Mouse (Mus musculus) CH12.LX (cell line): ENCODE measurements around the gene 4930402F06Rik. TPM values are rescaled to one million over a fixed set of nuclear protein-coding genes. Genes with fewer than 3 reads are reported as not detected.

ENCODE experiments used
- DNase-seq: peaks from one replicate; pipeline ENCODE4 v3.0.0-alpha.2; 2013; ENCODE audit errors: extremely low read depth
- H3K27ac ChIP-seq: 2 replicates; pipeline ENCODE4 v1.5.1; 2012; ENCODE audit warnings: low read depth, mild to moderate bottlenecking, control low read depth, moderate library complexity; ENCODE audit not compliant: insufficient read depth
- H3K27me3 ChIP-seq: replicated peaks from 2 replicates; pipeline ENCODE3; 2012; ENCODE audit warnings: inconsistent platforms
- H3K36me3 ChIP-seq, 2 experiments: replicated peaks in 1 of 2; 2 replicates each; pipeline versions ENCODE3 to v1.6.1; 2012; ENCODE audit warnings: inconsistent platforms in 1 of 2, low read length in 1 of 2, mild to moderate bottlenecking in 1 of 2, mixed read lengths in 1 of 2, moderate library complexity in 1 of 2; ENCODE audit not compliant: control insufficient read depth in 1 of 2, insufficient read depth in 1 of 2
- H3K4me1 ChIP-seq, 2 experiments: 2 replicates each; pipeline ENCODE4 v1.6.1; 2012; ENCODE audit warnings: inconsistent platforms in 1 of 2, moderate library complexity in 1 of 2; ENCODE audit not compliant: insufficient read depth in 2 of 2, control insufficient read depth in 1 of 2
- H3K4me2 ChIP-seq: 2 replicates; pipeline ENCODE4 v1.6.1; 2012; ENCODE audit warnings: low read depth, mild to moderate bottlenecking, control low read depth; ENCODE audit not compliant: poor library complexity, insufficient read depth, severe bottlenecking
- H3K4me3 ChIP-seq, 3 experiments: fragments of 150-350 bp in 1 of 3; sonication (generic) in 1 of 3; replicated peaks in 1 of 3; 2 replicates each; pipeline versions ENCODE3 to v1.5.1; 2011 to 2012; ENCODE audit warnings: low read depth in 2 of 3, low read length in 2 of 3, mild to moderate bottlenecking in 2 of 3, moderate library complexity in 2 of 3, control low read depth in 1 of 3, improper control_type of control experiment in 1 of 3, inconsistent platforms in 1 of 3, mixed read lengths in 1 of 3; ENCODE audit not compliant: poor library complexity in 1 of 3
- H3K79me2 ChIP-seq: replicated peaks from 2 replicates; pipeline ENCODE4 v1.6.1; 2012; ENCODE audit warnings: mild to moderate bottlenecking, moderate library complexity; ENCODE audit not compliant: control insufficient read depth, poor library complexity, insufficient read depth, severe bottlenecking; ENCODE audit errors: extremely low read depth
- H3K9ac ChIP-seq: 2 replicates; pipeline ENCODE4 v1.6.1; 2012; ENCODE audit warnings: low read depth, mild to moderate bottlenecking, control low read depth, moderate library complexity; ENCODE audit not compliant: insufficient read depth
- H3K9me3 ChIP-seq: replicated peaks from 2 replicates; pipeline ENCODE3; 2012; ENCODE audit warnings: low read length, inconsistent platforms, mixed read lengths
- CHD1 ChIP-seq: IDR thresholded peaks from 2 replicates; pipeline ENCODE4 v1.6.1; 2012; ENCODE audit warnings: low read depth, low read length, improper control_type of control experiment, inconsistent platforms
- CHD2 ChIP-seq: IDR thresholded peaks from 2 replicates; pipeline ENCODE4 v1.6.1; 2011; ENCODE audit warnings: low read length, improper control_type of control experiment
- CTCF ChIP-seq, 2 experiments: IDR thresholded peaks in 1 of 2; conservative IDR thresholded peaks in 1 of 2; 2 replicates each; pipeline ENCODE4 v1.5.1; 2011 to 2012; ENCODE audit warnings: low read depth in 2 of 2, low read length in 2 of 2, improper control_type of control experiment in 1 of 2, inconsistent platforms in 1 of 2, mild to moderate bottlenecking in 1 of 2, moderate library complexity in 1 of 2
- ELF1 ChIP-seq: IDR thresholded peaks from 2 replicates; pipeline ENCODE4 v1.6.1; 2014; ENCODE audit warnings: low read depth, mild to moderate bottlenecking, inconsistent platforms, low read length, improper control_type of control experiment
- ETS1 ChIP-seq: conservative IDR thresholded peaks from 2 replicates; pipeline ENCODE4 v1.6.1; 2012; ENCODE audit warnings: low read depth, mild to moderate bottlenecking, inconsistent platforms, low read length, improper control_type of control experiment, moderate library complexity
- GABPA ChIP-seq: IDR thresholded peaks from 2 replicates; pipeline ENCODE4 v1.6.1; 2012; ENCODE audit warnings: low read depth, low read length, improper control_type of control experiment, inconsistent platforms; ENCODE audit not compliant: insufficient replicate concordance
- HCFC1 ChIP-seq: IDR thresholded peaks from 2 replicates; pipeline ENCODE4 v1.6.1; 2012; ENCODE audit warnings: low read depth, mild to moderate bottlenecking, inconsistent platforms, low read length, improper control_type of control experiment
- IRF4 ChIP-seq: IDR thresholded peaks from 2 replicates; pipeline ENCODE4 v1.6.1; 2014; ENCODE audit warnings: low read depth, mild to moderate bottlenecking, inconsistent platforms, low read length, improper control_type of control experiment
- JUN ChIP-seq: IDR thresholded peaks from 2 replicates; pipeline ENCODE4 v1.6.1; 2011; ENCODE audit warnings: low read depth, mild to moderate bottlenecking, low read length, improper control_type of control experiment, moderate library complexity; ENCODE audit not compliant: insufficient read depth
- JUND ChIP-seq: conservative IDR thresholded peaks from 2 replicates; pipeline ENCODE4 v1.6.1; 2011; ENCODE audit warnings: low read depth, low read length, improper control_type of control experiment
- MAFK ChIP-seq: IDR thresholded peaks from 2 replicates; pipeline ENCODE4 v1.6.1; 2011; ENCODE audit warnings: low read length, improper control_type of control experiment; ENCODE audit not compliant: insufficient replicate concordance
- NELFE ChIP-seq: IDR thresholded peaks from 2 replicates; pipeline ENCODE4 v1.6.1; 2011; ENCODE audit warnings: low read depth, low read length, improper control_type of control experiment
- NRF1 ChIP-seq: IDR thresholded peaks from 2 replicates; pipeline ENCODE4 v1.6.1; 2014; ENCODE audit warnings: low read depth, mild to moderate bottlenecking, inconsistent platforms, low read length, improper control_type of control experiment, moderate library complexity
- PAX5 ChIP-seq: IDR thresholded peaks from 2 replicates; pipeline ENCODE4 v1.6.1; 2012; ENCODE audit warnings: low read length, inconsistent platforms, mixed read lengths
- POLR2A ChIP-seq: IDR thresholded peaks from 2 replicates; pipeline ENCODE4 v1.6.1; 2011; ENCODE audit warnings: low read depth, mild to moderate bottlenecking, improper control_type of control experiment, low read length
- RAD21 ChIP-seq: IDR thresholded peaks from 2 replicates; pipeline ENCODE4 v1.6.1; 2011; ENCODE audit warnings: low read depth, mild to moderate bottlenecking, low read length, improper control_type of control experiment, moderate library complexity
- RCOR1 ChIP-seq: conservative IDR thresholded peaks from 2 replicates; pipeline ENCODE4 v1.6.1; 2012; ENCODE audit warnings: low read depth, mild to moderate bottlenecking, inconsistent platforms, low read length, improper control_type of control experiment
- TCF12 ChIP-seq: IDR thresholded peaks from 2 replicates; pipeline ENCODE4 v1.6.1; 2014; ENCODE audit warnings: low read depth, mild to moderate bottlenecking, inconsistent platforms, low read length, improper control_type of control experiment
- UBTF ChIP-seq: IDR thresholded peaks from 2 replicates; pipeline ENCODE4 v1.6.1; 2012; ENCODE audit warnings: low read depth, mild to moderate bottlenecking, inconsistent platforms, low read length, improper control_type of control experiment, moderate library complexity
- USF1 ChIP-seq: IDR thresholded peaks from 2 replicates; pipeline ENCODE4 v1.6.1; 2014; ENCODE audit warnings: low read depth, mild to moderate bottlenecking, inconsistent platforms, low read length, improper control_type of control experiment
- USF2 ChIP-seq: conservative IDR thresholded peaks from 2 replicates; pipeline ENCODE4 v1.6.1; 2011; ENCODE audit warnings: low read depth, low read length, improper control_type of control experiment
- ZKSCAN1 ChIP-seq: IDR thresholded peaks from 2 replicates; pipeline ENCODE4 v1.6.1; 2012; ENCODE audit warnings: low read depth, inconsistent platforms, low read length, improper control_type of control experiment, borderline replicate concordance
- ZMIZ1 ChIP-seq: IDR thresholded peaks from 2 replicates; pipeline ENCODE4 v1.6.1; 2012; ENCODE audit warnings: low read depth, mild to moderate bottlenecking, inconsistent platforms, low read length, improper control_type of control experiment
- dilution Hi-C: fragments of 300-500 bp; cut with MboI; formaldehyde crosslinking; loops from 2 replicates; pipeline ENCODE4 v1.14.3; 2020; ENCODE audit warnings: low sequenced_read_pairs; ENCODE audit not compliant: extremely low pct_unique_long_range_greater_than_20kb, extremely low pct_ligation_motif_present
- in situ Hi-C: fragments of 300-500 bp; cut with MboI; formaldehyde crosslinking; loops from 3 replicates; pipeline ENCODE4 v1.14.3; 2019; ENCODE audit warnings: low sequenced_read_pairs, low pct_ligation_motif_present, low pct_unique_long_range_greater_than_20kb, mixed read lengths
- polyA plus RNA-seq: library from polyadenylated mRNA; unstranded; fragments of >175 nt; gene quantifications from 2 replicates; pipeline ENCODE4 v1.2.1, GENCODE M21; 2012; ENCODE audit warnings: low read depth; ENCODE audit not compliant: insufficient read length
- total RNA-seq, 2 experiments: library from RNA; depleted of rRNA; stranded (reverse); fragments of 300-350 nt in 1 of 2; fragments of >200 nt in 1 of 2; gene quantifications; 2 replicates each; pipeline ENCODE4 v1.2.3; 2012 to 2014

Gene 4930402F06Rik
- total and polyA plus RNA-seq, 3 experiments, result not detected

DNA sequence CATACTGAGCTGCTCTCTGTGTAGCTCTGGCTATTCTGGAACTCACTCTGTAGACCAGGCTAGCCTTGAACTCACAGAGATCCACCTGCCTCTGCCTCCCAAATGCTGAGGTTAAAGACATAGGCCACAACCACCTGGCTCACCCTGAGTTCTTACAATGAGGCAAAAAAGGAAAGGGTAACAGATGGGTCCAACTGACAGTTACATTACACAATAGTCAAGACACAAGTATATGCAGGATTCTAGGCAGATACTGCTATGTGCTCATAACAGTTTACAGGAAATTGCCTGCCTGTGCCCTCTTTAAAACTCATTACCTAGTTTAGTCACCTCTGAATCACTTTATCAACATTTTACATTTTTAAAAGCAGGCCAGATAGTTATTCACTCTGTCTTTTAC lies 63.3 kb downstream of the 4930402F06Rik start:
- no peak overlapping the region for H3K9ac ChIP-seq
- in situ Hi-C loops (no loop called here), dilution Hi-C loops (no loop called here)
- no peaks in the 10 kb centered on the region for H3K9me3 ChIP-seq
- H3K4me2 ChIP-seq, result no peak overlapping the region
- DNase-seq, result no peak
- no peak overlapping the region for H3K4me3 ChIP-seq
- peaks cover 12% of the 10 kb centered on the region for H3K27me3 ChIP-seq
- no peak overlapping the region for H3K27ac ChIP-seq
- H3K79me2 ChIP-seq, result no peaks in the 10 kb centered on the region
- H3K4me1 ChIP-seq, result peaks cover 3 to 21% of the 10 kb centered on the region in 2 experiments
- TF ChIP-seq PAX5 (no peak), CTCF (conservative IDR thresholded peaks at IDR 0.05 in 1 of 2, IDR thresholded peaks at IDR 0.05 in 1 of 2; ENCODE audit: low read depth in 2 of 2, low read length in 2 of 2) (no peak), JUN (no peak), ZKSCAN1 (no peak), TCF12 (no peak), RAD21 (no peak), MAFK (no peak)
- H3K36me3 ChIP-seq, result no peaks in the 10 kb centered on the region

DNA sequence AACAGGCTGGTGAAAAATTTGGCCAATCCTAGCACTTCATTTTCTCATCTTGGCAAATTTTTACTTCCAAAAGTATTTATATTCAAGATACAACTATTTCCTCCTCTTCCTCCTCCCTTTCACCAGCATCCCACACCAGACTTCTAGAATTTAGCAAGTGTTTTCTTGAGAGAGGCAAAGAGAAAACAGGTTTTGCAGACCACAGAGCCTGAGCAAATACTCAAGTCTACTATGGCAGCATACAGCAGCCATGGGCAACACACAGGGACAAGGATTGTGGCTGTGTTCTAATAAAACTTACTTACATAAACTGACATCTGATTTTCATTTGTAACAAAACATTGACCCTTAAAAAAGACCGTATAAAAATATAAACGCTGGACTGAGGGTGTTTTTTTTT lies 65.8 kb downstream of the 4930402F06Rik start:
- Histone ChIP-seq H3K4me2 (no peak overlapping the region), H3K9ac (no peak overlapping the region), H3K9me3 (no peaks in the 10 kb centered on the region), H3K79me2 (no peaks in the 10 kb centered on the region), H3K36me3 (no peaks in the 10 kb centered on the region), H3K27ac (no peak overlapping the region), H3K4me1 (peaks cover 5 to 15% of the 10 kb centered on the region in 2 experiments; a peak in 3 of 4 replicates), H3K4me3 (no peak overlapping the region), H3K27me3 (peaks cover 8% of the 10 kb centered on the region)
- dilution Hi-C loops (no loop called here), in situ Hi-C loops (no loop called here)
- no peak for TF ChIP-seq NRF1
- no peak for TF ChIP-seq RCOR1
- no peak for TF ChIP-seq ELF1
- TF ChIP-seq UBTF, result no peak
- TF ChIP-seq GABPA, result no peak
- TF ChIP-seq POLR2A, result no peak
- TF ChIP-seq NELFE, result no peak
- TF ChIP-seq CHD1, result no peak
- no peak for TF ChIP-seq ZMIZ1
- DNase-seq, result no peak

DNA sequence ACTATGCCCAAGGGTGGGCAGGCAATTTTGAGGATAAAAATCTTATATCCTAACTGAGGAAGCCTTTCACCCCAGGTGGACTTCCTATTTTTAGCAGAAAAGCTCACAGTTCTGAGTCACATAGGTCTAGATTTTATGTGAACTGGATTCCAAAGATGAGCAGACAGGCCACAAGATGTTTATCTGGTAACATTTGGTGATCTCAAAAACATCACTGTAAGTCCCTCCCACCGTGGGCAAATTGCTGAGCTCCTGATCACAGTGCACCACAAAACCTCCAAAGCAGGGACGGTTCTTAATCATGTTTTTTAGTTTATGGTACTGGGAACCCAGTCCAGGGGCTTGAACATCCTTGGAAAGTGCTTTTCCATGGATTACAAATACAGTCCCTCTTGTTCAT lies 67.9 kb downstream of the 4930402F06Rik start:
- H3K4me2 ChIP-seq, result no peak overlapping the region
- no peak overlapping the region for H3K9ac ChIP-seq
- dilution Hi-C loops, result no loop called here

More for the DNA sequence above, 67.9 kb downstream of the 4930402F06Rik start:
- Histone ChIP-seq H3K27me3 (no peaks in the 10 kb centered on the region), H3K27ac (no peak overlapping the region), H3K4me3 (no peak overlapping the region), H3K79me2 (no peaks in the 10 kb centered on the region), H3K9me3 (no peaks in the 10 kb centered on the region)
- TF ChIP-seq GABPA, result no peak
- TF ChIP-seq IRF4, result no peak
- TF ChIP-seq USF2, result no peak
- TF ChIP-seq HCFC1, result no peak
- TF ChIP-seq ELF1, result no peak
- TF ChIP-seq JUND, result no peak
- TF ChIP-seq NELFE, result no peak
- no peak for TF ChIP-seq ETS1
- no peak for TF ChIP-seq CHD1
- no peak for TF ChIP-seq ZMIZ1
- no peak for TF ChIP-seq MAFK
- no peak for TF ChIP-seq USF1
- TF ChIP-seq CHD2, result no peak
- TF ChIP-seq, all 38 proteins: peak for 0
- in situ Hi-C loops, result no loop called here
- DNase-seq, result no peak
- no peaks in the 10 kb centered on the region for H3K36me3 ChIP-seq
- H3K4me1 ChIP-seq, result peaks cover 5 to 11% of the 10 kb centered on the region in 2 experiments; a peak in 3 of 4 replicates
